10 mouse cellular contexts compared by ENCODE assay signal in genomic region chr3:84268434-84268833, GRCm38 (mm10). TPM values are rescaled to one million over a fixed set of nuclear protein-coding genes. Genes with fewer than 3 reads are reported as not detected.
DNase-seq lines count a peak whose midpoint lies in the region; ATAC-seq and TF ChIP-seq lines count a peak whose summit lies in the region.
"Had no signal": no experiment of that assay in that cellular context is flagged by ENCODE, and none has a peak within 500 bp of the region (broad histone marks: within the 10 kb centered on the region; RNA-seq: fewer than 3 reads in every experiment).

No protein-coding gene starts in this region.

- ATAC-seq in limb, embryonic 11.5 days (ENCODE audit: insufficient number of reproducible peaks, low FRiP score, low TSS enrichment, low read depth) = no peak
- ATAC-seq in granulocyte monocyte progenitor cell, adult 5-6 weeks (replicated peaks; ENCODE audit: poor library complexity, severe bottlenecking) = 0 out of 2 replicates have a peak, but pooled peaks have one; percentile 35
- no peak for ATAC-seq in liver, embryonic 14.5 days (ENCODE audit: insufficient read depth)
- ATAC-seq in forebrain, embryonic 13.5 days = no peak

- peak; percentile 54 for TF ChIP-seq CTCF in liver, embryonic 14.5 days (IDR thresholded peaks at IDR 0.05; ENCODE audit: low read depth)
- no peak for TF ChIP-seq CTCF in cerebellum, adult 2 months (IDR thresholded peaks at IDR 0.05; ENCODE audit: borderline replicate concordance, insufficient read depth, low read depth, low read length)

- no peak overlapping the region for H3K4me2 ChIP-seq in limb, embryonic 11.5 days (ENCODE audit: low read depth, severe bottlenecking)
- H3K4me2 ChIP-seq in liver, embryonic 14.5 days (ENCODE audit: low read depth) = peak overlapping the region; percentile 56; the same call in 1 of the 2 replicates
- H3K4me2 ChIP-seq in forebrain, embryonic 13.5 days = no peak overlapping the region

- H3K4me3 ChIP-seq in limb, embryonic 11.5 days (ENCODE audit: low read depth, low read length) = no peak overlapping the region
- no peak overlapping the region for H3K4me3 ChIP-seq in limb, embryonic 10.5 days
- no peak overlapping the region for H3K4me3 ChIP-seq in liver, embryonic 14.5 days (ENCODE audit: insufficient read depth in 1 of 2, low read depth in 2 of 2, low read length in 2 of 2)
- H3K4me3 ChIP-seq in cerebellum, adult 2 months (replicated peaks; ENCODE audit: insufficient read depth, low read depth, low read length) = no peak overlapping the region
- no peak overlapping the region for H3K4me3 ChIP-seq in forebrain, embryonic 13.5 days

- H3K27me3 ChIP-seq in limb, embryonic 11.5 days (ENCODE audit: control insufficient read depth, insufficient read depth, low read length) = peaks cover 9% of the 10 kb centered on the region
- H3K27me3 ChIP-seq in limb, embryonic 10.5 days (ENCODE audit: low read depth, poor library complexity, severe bottlenecking) = peaks cover 82% of the 10 kb centered on the region
- no peaks in the 10 kb centered on the region for H3K27me3 ChIP-seq in liver, embryonic 14.5 days (ENCODE audit: control insufficient read depth, insufficient read depth, low read length)
- no peaks in the 10 kb centered on the region for H3K27me3 ChIP-seq in cerebellum, adult 2 months (ENCODE audit: control insufficient read depth, insufficient read depth, low read length)
- no peaks in the 10 kb centered on the region for H3K27me3 ChIP-seq in forebrain, embryonic 13.5 days

- no peak overlapping the region for H3K27ac ChIP-seq in limb, embryonic 11.5 days (replicated peaks; ENCODE audit: low read depth, low read length)
- H3K27ac ChIP-seq in limb, embryonic 10.5 days = no peak overlapping the region
- H3K27ac ChIP-seq in liver, embryonic 14.5 days = no peak overlapping the region
- no peak overlapping the region for H3K27ac ChIP-seq in cerebellum, adult 2 months (ENCODE audit: insufficient read depth, low read length)
- H3K27ac ChIP-seq in forebrain, embryonic 13.5 days = no peak overlapping the region

- H3K4me1 ChIP-seq in limb, embryonic 11.5 days (ENCODE audit: control insufficient read depth, insufficient read depth, low read length) = peaks cover 19% of the 10 kb centered on the region
- peaks cover 47% of the 10 kb centered on the region for H3K4me1 ChIP-seq in limb, embryonic 10.5 days
- H3K4me1 ChIP-seq in liver, embryonic 14.5 days (replicated peaks; ENCODE audit: control insufficient read depth in 2 of 2, insufficient read depth in 2 of 2, low read length in 1 of 2) = peaks cover 10 to 35% of the 10 kb centered on the region in 2 experiments
- H3K4me1 ChIP-seq in cerebellum, adult 2 months (ENCODE audit: control insufficient read depth, insufficient read depth, low read length) = peaks cover 4% of the 10 kb centered on the region; the same call in 1 of the 2 replicates
- peaks cover 50% of the 10 kb centered on the region for H3K4me1 ChIP-seq in forebrain, embryonic 13.5 days

- no peak for TF ChIP-seq POLR2A in cerebellum, adult 2 months (IDR thresholded peaks at IDR 0.05; ENCODE audit: borderline replicate concordance, insufficient read depth, low read length)

- WGBS in limb, embryonic 11.5 days = 53% methylated on average over 3 of the region's 3 CpGs
- WGBS in limb, embryonic 10.5 days = 70% methylated on average over 3 of the region's 3 CpGs
- WGBS in liver, embryonic 14.5 days (ENCODE audit: insufficient replicate concordance) = 35% methylated on average over 3 of the region's 3 CpGs
- WGBS in cerebellum, adult 2 months = 68% methylated on average over 3 of the region's 3 CpGs
- 63% methylated on average over 3 of the region's 3 CpGs for WGBS in forebrain, embryonic 13.5 days

- peak; percentile 54 for DNase-seq in limb, embryonic 11.5 days (ENCODE audit: low spot score)
- no peak for DNase-seq in limb, embryonic 10.5 days (ENCODE audit: low spot score)
- peak; percentile 58 for DNase-seq in ZHBTc4 (ENCODE audit: low read depth, low spot score)
- DNase-seq in liver, embryonic 14.5 days (ENCODE audit: low read depth in 3 of 3, low spot score in 3 of 3) = no peak
- no peak for DNase-seq in right cerebral cortex, adult 18-20 months
- no peak for DNase-seq in cerebellum, adult 2 months
- DNase-seq: cerebellum, adult 9-11 months; gastrocnemius, postnatal 36 days had no signal

- H3K36me3 ChIP-seq in limb, embryonic 11.5 days (ENCODE audit: control insufficient read depth, insufficient read depth, low read length) = no peaks in the 10 kb centered on the region
- no peaks in the 10 kb centered on the region for H3K36me3 ChIP-seq in limb, embryonic 10.5 days
- H3K36me3 ChIP-seq in liver, embryonic 14.5 days (replicated peaks; ENCODE audit: control insufficient read depth, insufficient read depth, low read depth) = no peaks in the 10 kb centered on the region
- H3K36me3 ChIP-seq in forebrain, embryonic 13.5 days (ENCODE audit: poor library complexity, severe bottlenecking) = no peaks in the 10 kb centered on the region

- no peak overlapping the region for H3K9ac ChIP-seq in limb, embryonic 11.5 days (ENCODE audit: low read length)
- H3K9ac ChIP-seq in liver, embryonic 14.5 days (replicated peaks) = no peak overlapping the region
- no peak overlapping the region for H3K9ac ChIP-seq in forebrain, embryonic 13.5 days

- no peak for TF ChIP-seq EP300 in liver, embryonic 14.5 days (IDR thresholded peaks at IDR 0.05; ENCODE audit: low read depth)

- no peaks in the 10 kb centered on the region for H3K9me3 ChIP-seq in limb, embryonic 11.5 days (ENCODE audit: control insufficient read depth, low read length)
- H3K9me3 ChIP-seq in limb, embryonic 10.5 days (replicated peaks) = no peaks in the 10 kb centered on the region
- H3K9me3 ChIP-seq in liver, embryonic 14.5 days (ENCODE audit: control insufficient read depth, low read length) = no peaks in the 10 kb centered on the region
- no peaks in the 10 kb centered on the region for H3K9me3 ChIP-seq in forebrain, embryonic 13.5 days (replicated peaks)

RNA-seq across cellular contexts. Expression of gene Trim2, which starts 38.2 kb away (rescaled TPM):
- 12.4 and 13.5 TPM in 2 replicates for polyA plus RNA-seq in limb, embryonic 11.5 days (2014; fragmentation: Nextera tagmentation; extraction: Ambion mirVana)
- polyA plus RNA-seq in limb, embryonic 10.5 days (2016; fragmentation: Nextera tagmentation; extraction: Ambion mirVana) = 11.3 and 13.5 TPM in 2 replicates
- total RNA-seq in granulocyte monocyte progenitor cell, adult 5-6 weeks (2014; fragmentation: Nextera tagmentation) = not detected in 2 replicates
- not detected in 2 replicates for total RNA-seq in granulocyte monocyte progenitor cell, adult 5-6 weeks (2017)
- 2.1 and 2.5 TPM in 2 replicates for polyA plus RNA-seq in liver, embryonic 14.5 days (2012; rRNA removed)
- 3.5 and 4.7 TPM in 2 replicates for polyA plus RNA-seq in liver, embryonic 14.5 days (2014; fragmentation: Nextera tagmentation; extraction: Ambion mirVana)
- polyA plus RNA-seq in cerebellum, adult 2 months (2012; rRNA removed) = 120 and 129 TPM in 2 replicates
- 130 and 138 TPM in 2 replicates for polyA plus RNA-seq in forebrain, embryonic 13.5 days (2015; fragmentation: Nextera tagmentation; extraction: Ambion mirVana)

Comparison
In these comparisons a context has a peak if more than half of its experiments do, and no peak if none do; other contexts are left out.
1. DNase-seq: peak in limb, embryonic 11.5 days (single experiment) and ZHBTc4 (single experiment); none in limb, embryonic 10.5 days (single experiment), liver, embryonic 14.5 days (0 of 3), right cerebral cortex, adult 18-20 months (single experiment) and cerebellum, adult 2 months (0 of 2).